Mouse (Mus musculus): ENCODE measurements around the gene Bpifa3.
A peak's percentile ranks its signal among the peaks of the same experiment; 100 is the strongest.
"Not testable (repeated sequence)": the region's sequence is repeated elsewhere in the genome, so short reads cannot be mapped to it uniquely, and the experiment has no call there.

The Bpifa3 gene

GRCm38 (mm10) chr2:154130120-154130519 lies at the start of gene Bpifa3:
Bpifa3 (plus strand) TSS chr2:154130336.
- no peak for DNase-seq (ENCODE audit: low spot score)

- DNase-seq (ENCODE audit: low spot score): no peak
These were observed 32.4 kb upstream of the Bpifa3 start for GRCm38 (mm10) chr2:154097734-154098133.

- no peak for DNase-seq (ENCODE audit: low spot score)
These were observed 12.8 kb upstream of the Bpifa3 start for GRCm38 (mm10) chr2:154117381-154117780.

GRCm38 (mm10) chr2:154142580-154142979 lies 12.4 kb downstream of the Bpifa3 start, which contains the start of gene Bpifa1:
Bpifa1 (plus strand) TSS chr2:154142880.
- no peak for DNase-seq (ENCODE audit: low spot score)

GRCm38 (mm10) chr2:154143735-154144134 lies 13.6 kb downstream of the Bpifa3 start:
- no peak for DNase-seq (ENCODE audit: low spot score)

- no peak for DNase-seq (ENCODE audit: low spot score)
These were observed 17.4 kb downstream of the Bpifa3 start for GRCm38 (mm10) chr2:154147496-154147895.

- DNase-seq (ENCODE audit: low spot score): peak; percentile 6
These were observed 28.3 kb downstream of the Bpifa3 start for GRCm38 (mm10) chr2:154158433-154158832.

GRCm38 (mm10) chr2:154162307-154162706 lies 32.2 kb downstream of the Bpifa3 start, which contains the start of gene Bpifa5:
Bpifa5 (plus strand) TSS chr2:154162607.
- DNase-seq (ENCODE audit: low spot score): no peak

- no peak for DNase-seq (ENCODE audit: low spot score)
These were observed 33.2 kb downstream of the Bpifa3 start for GRCm38 (mm10) chr2:154163306-154163705.

- no peak for DNase-seq (ENCODE audit: low spot score)
These were observed 39.0 kb downstream of the Bpifa3 start for GRCm38 (mm10) chr2:154169172-154169571.

GRCm38 (mm10) chr2:154171621-154172020 lies 41.5 kb downstream of the Bpifa3 start:
- DNase-seq (ENCODE audit: low spot score): no peak

- DNase-seq (ENCODE audit: low spot score): no peak
These were observed 43.2 kb downstream of the Bpifa3 start for GRCm38 (mm10) chr2:154173313-154173712.

- DNase-seq (ENCODE audit: low spot score): not testable (repeated sequence)
These were observed 51.8 kb downstream of the Bpifa3 start for GRCm38 (mm10) chr2:154181900-154182299.

GRCm38 (mm10) chr2:154183061-154183460 lies 52.9 kb downstream of the Bpifa3 start:
- not testable (repeated sequence) for DNase-seq (ENCODE audit: low spot score)

- DNase-seq (ENCODE audit: low spot score): no peak
These were observed 55.2 kb downstream of the Bpifa3 start for GRCm38 (mm10) chr2:154185319-154185718.

GRCm38 (mm10) chr2:154185748-154186147 lies 55.6 kb downstream of the Bpifa3 start:
- no peak for DNase-seq (ENCODE audit: low spot score)

- no peak for DNase-seq (ENCODE audit: low spot score)
These were observed 57.3 kb downstream of the Bpifa3 start for GRCm38 (mm10) chr2:154187468-154187867.

Data from ovary, postnatal 10 days (tissue).